Mouse (Mus musculus): ENCODE results near the gene Aicda. TPM values are rescaled to one million over a fixed set of nuclear protein-coding genes. Genes with fewer than 3 reads are reported as not detected.
A peak's percentile ranks its signal among the peaks of the same experiment; 100 is the strongest.

Gene Aicda
- total RNA-seq, 2 experiments from 2014 or later = not detected

- intact Hi-C loops (cut with DNase I) = no loop called here
- DNase-seq = no peak
Observed at GRCm38 (mm10) chr6:122598436-122598835, 44.8 kb downstream of the Aicda start.

GRCm38 (mm10) chr6:122599054-122599737 is 45.6 kb downstream of the Aicda start:
- intact Hi-C loops (cut with DNase I) = no loop called here
- DNase-seq = no peak

GRCm38 (mm10) chr6:122600066-122600646 is 46.6 kb downstream of the Aicda start:
- intact Hi-C loops (cut with DNase I) = no loop called here
- no peak for DNase-seq

- intact Hi-C loops (cut with DNase I) = no loop called here
- no peak for DNase-seq
Observed at GRCm38 (mm10) chr6:122601031-122601430, 47.4 kb downstream of the Aicda start.

GRCm38 (mm10) chr6:122601615-122602014 is 48.0 kb downstream of the Aicda start:
- intact Hi-C loops (cut with DNase I) = no loop called here
- no peak for DNase-seq

GRCm38 (mm10) chr6:122602242-122602991 is 48.8 kb downstream of the Aicda start, which contains the start of gene Apobec1:
TSS of gene Apobec1 (minus strand) at chr6:122602444.
- intact Hi-C loops (cut with DNase I) = no loop called here
- peak; percentile 53 to 63 for DNase-seq

GRCm38 (mm10) chr6:122602992-122603322 is 49.4 kb downstream of the Aicda start:
- intact Hi-C loops (cut with DNase I) = no loop called here
- no peak for DNase-seq

GRCm38 (mm10) chr6:122604260-122604659 is 50.7 kb downstream of the Aicda start:
- DNase-seq = no peak
- intact Hi-C loops (cut with DNase I) = no loop called here

GRCm38 (mm10) chr6:122605483-122605882 is 51.9 kb downstream of the Aicda start:
- no peak for DNase-seq
- intact Hi-C loops (cut with DNase I) = no loop called here

- intact Hi-C loops (cut with DNase I) = no loop called here
Observed at GRCm38 (mm10) chr6:122606661-122607060, 53.1 kb downstream of the Aicda start.

GRCm38 (mm10) chr6:122607700-122608099 is 54.1 kb downstream of the Aicda start:
- intact Hi-C loops (cut with DNase I) = no loop called here
- no peak for DNase-seq

More at GRCm38 (mm10) chr6:122606661-122607060, 53.1 kb downstream of the Aicda start:
- no peak for DNase-seq

- intact Hi-C loops (cut with DNase I) = no loop called here
- no peak for DNase-seq
Observed at GRCm38 (mm10) chr6:122608434-122609376, 55.1 kb downstream of the Aicda start.

GRCm38 (mm10) chr6:122609377-122609728 is 55.8 kb downstream of the Aicda start:
- no peak for DNase-seq
- intact Hi-C loops (cut with DNase I) = no loop called here

- no peak for DNase-seq
- intact Hi-C loops (cut with DNase I) = no loop called here
Observed at GRCm38 (mm10) chr6:122609771-122610170, 56.2 kb downstream of the Aicda start, which contains the start of gene Gdf3. TSS of gene Gdf3 (minus strand) at chr6:122610087.

GRCm38 (mm10) chr6:122612426-122612825 is 58.8 kb downstream of the Aicda start:
- intact Hi-C loops (cut with DNase I) = no loop called here
- no peak for DNase-seq

Other genes starting within 250 kb of the Aicda start
- gene M6pr, start 245.1 kb upstream of the Aicda start, total RNA-seq (2021) = 10 to 100 TPM; 17.1 to 20.7 TPM
- 10 to 100 TPM; 17.6 to 22.9 TPM for gene Phc1, start 213.2 kb upstream of the Aicda start, total RNA-seq (2021)
- under 1 TPM in 1 of 2 experiments, not detected in 1; 0.79 TPM for gene Rimklb, start 55.0 kb upstream of the Aicda start, total RNA-seq (2021)
- 10 to 100 TPM; 36.4 to 38.2 TPM for gene Mfap5, start 48.0 kb upstream of the Aicda start, total RNA-seq (2021)
- 1 to 10 TPM; 2.1 TPM for gene Apobec1, start 48.6 kb downstream of the Aicda start, total RNA-seq (2021)
- gene Gdf3, start 56.3 kb downstream of the Aicda start, total RNA-seq (2021) = not detected
- not detected for gene Dppa3, start 72.6 kb downstream of the Aicda start, total RNA-seq (2021)
- gene Nanog, start 153.7 kb downstream of the Aicda start, total RNA-seq (2021) = not detected
- 1 to 10 TPM; 1.0 to 1.2 TPM for gene Slc2a3, start 247.8 kb downstream of the Aicda start, total RNA-seq (2021)